In the genomic region with DNA sequence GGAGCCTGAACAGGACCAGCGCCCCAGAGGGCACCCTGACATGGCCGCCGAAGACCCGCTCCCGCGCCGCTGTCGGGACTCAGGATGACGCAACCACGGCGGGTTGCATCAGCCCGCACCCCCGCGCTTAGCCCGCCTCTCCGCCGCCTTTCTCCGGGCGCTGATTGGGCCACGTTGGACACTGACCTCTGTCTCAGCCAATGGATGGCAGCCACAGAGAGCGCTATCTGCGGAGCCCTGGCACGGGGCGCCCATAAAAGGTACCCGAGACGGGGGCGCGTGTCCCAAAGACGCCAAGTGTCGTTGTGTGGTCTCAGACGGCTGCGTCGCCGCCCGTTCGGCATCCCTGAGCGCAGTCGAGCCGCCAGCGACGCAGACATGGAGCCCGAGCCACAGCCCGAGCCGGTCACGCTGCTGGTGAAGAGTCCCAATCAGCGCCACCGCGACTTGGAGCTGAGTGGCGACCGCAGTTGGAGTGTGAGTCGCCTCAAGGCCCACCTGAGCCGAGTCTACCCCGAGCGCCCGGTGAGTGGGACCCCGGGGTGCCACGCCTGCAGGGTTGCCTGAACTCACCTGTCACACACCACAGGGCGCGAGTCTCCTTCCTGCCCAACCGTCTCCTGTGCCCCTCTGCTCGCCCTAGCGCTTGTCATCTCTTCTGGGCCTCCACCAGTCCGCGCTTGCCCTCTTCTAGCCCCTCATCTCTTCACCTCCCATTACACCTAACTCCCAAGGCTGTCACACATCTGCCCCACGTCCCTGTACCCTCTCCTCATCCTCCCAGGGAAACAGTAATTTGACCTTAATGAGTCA, we compare ENCODE assay signal across 8 mouse cellular contexts. TPM values are rescaled to one million over a fixed set of nuclear protein-coding genes. Genes with fewer than 3 reads are reported as not detected.
DNase-seq lines count a peak whose midpoint lies in the region; ATAC-seq and TF ChIP-seq lines count a peak whose summit lies in the region.

A gene (plus strand): TSS at position 225 of the 813 bp plus-strand sequence.

- peak within 1 kb of the TSS; percentile 97 for H3K9ac ChIP-seq in heart, embryonic 11.5 days (ENCODE audit: low read depth, low read length)
- H3K9ac ChIP-seq in kidney, embryonic 16.5 days (replicated peaks; ENCODE audit: low read length) = peak within 1 kb of the TSS; percentile 94
- peak within 1 kb of the TSS; percentile 97 for H3K9ac ChIP-seq in liver, adult 2 months (ENCODE audit: low read depth, low read length)

- peak; percentile 96 for DNase-seq in B cell, adult 2 months
- peak; percentile 99 for DNase-seq in brain, adult 2 months (ENCODE audit: low read depth, low spot score)
- DNase-seq in liver, adult 2 months (ENCODE audit: extremely low read depth, low read depth, low spot score) = peak; percentile 89
- peak; percentile 96 for DNase-seq in splenic B cell, adult 2 months (ENCODE audit: low read depth, low spot score)

- no peak for TF ChIP-seq CTCF in liver, adult 2 months (IDR thresholded peaks at IDR 0.05; ENCODE audit: low read depth, low read length)

- peak within 1 kb of the TSS; percentile 94 for H3K4me3 ChIP-seq in heart, embryonic 11.5 days (ENCODE audit: low read depth, low read length)
- H3K4me3 ChIP-seq in kidney, embryonic 16.5 days (ENCODE audit: low read length) = peak within 1 kb of the TSS; percentile 67
- peak within 1 kb of the TSS; percentile 84 for H3K4me3 ChIP-seq in liver, adult 2 months (ENCODE audit: insufficient read depth, low read depth, low read length)
- peak within 1 kb of the TSS; percentile 100 for H3K4me3 ChIP-seq in myocyte

- TF ChIP-seq POLR2A in liver, adult 2 months (IDR thresholded peaks at IDR 0.05; ENCODE audit: extremely low read depth, insufficient read depth, low read length) = peak; percentile 98
- TF ChIP-seq POLR2A in myocyte (IDR thresholded peaks at IDR 0.05; ENCODE audit: insufficient read length, low read depth) = peak; percentile 96

- H3K27me3 ChIP-seq in heart, embryonic 11.5 days (ENCODE audit: control insufficient read depth, insufficient read depth, low read length) = no peaks in the 10 kb centered on the region
- no peaks in the 10 kb centered on the region for H3K27me3 ChIP-seq in kidney, embryonic 16.5 days (ENCODE audit: insufficient read depth, low read length)
- H3K27me3 ChIP-seq in liver, adult 2 months (ENCODE audit: control insufficient read depth, insufficient read depth, low read length) = no peaks in the 10 kb centered on the region
- no peaks in the 10 kb centered on the region for H3K27me3 ChIP-seq in myocyte (ENCODE audit: control insufficient read depth, insufficient read depth, insufficient read length)
- H3K27me3 ChIP-seq in splenic B cell, adult 2 months (ENCODE audit: control insufficient read depth, insufficient read depth, low read length, poor library complexity, severe bottlenecking) = no peaks in the 10 kb centered on the region

- H3K4me2 ChIP-seq in heart, embryonic 11.5 days = peak within 1 kb of the TSS; percentile 91
- peak within 1 kb of the TSS; percentile 81 for H3K4me2 ChIP-seq in kidney, embryonic 16.5 days (replicated peaks; ENCODE audit: low read depth, low read length)
- peak within 1 kb of the TSS; percentile 91 for H3K4me2 ChIP-seq in myocyte (ENCODE audit: low read depth)

- WGBS in heart, embryonic 11.5 days (ENCODE audit: insufficient replicate concordance) = under 1% methylated on average over 65 of the region's 65 CpGs
- WGBS in kidney, embryonic 16.5 days = under 1% methylated on average over 65 of the region's 65 CpGs
- WGBS in liver, adult 2 months = under 1% methylated on average over 65 of the region's 65 CpGs

- peaks cover 12% of the 10 kb centered on the region for H3K36me3 ChIP-seq in heart, embryonic 11.5 days (ENCODE audit: control insufficient read depth, insufficient read depth, low read length)
- H3K36me3 ChIP-seq in kidney, embryonic 16.5 days (ENCODE audit: insufficient read depth, low read length) = peaks cover 18% of the 10 kb centered on the region
- peaks cover 32% of the 10 kb centered on the region for H3K36me3 ChIP-seq in liver, adult 2 months (ENCODE audit: control insufficient read depth, insufficient read depth, low read length)
- peaks cover 36% of the 10 kb centered on the region for H3K36me3 ChIP-seq in myocyte (ENCODE audit: control insufficient read depth, insufficient read depth)
- H3K36me3 ChIP-seq in splenic B cell, adult 2 months (ENCODE audit: control insufficient read depth, insufficient read depth, low read length, poor library complexity, severe bottlenecking) = peaks cover 12% of the 10 kb centered on the region

- H3K79me2 ChIP-seq in liver, adult 2 months (ENCODE audit: control insufficient read depth, insufficient read depth, low read length) = peaks cover 12% of the 10 kb centered on the region; the same call in 1 of the 2 replicates
- peaks cover 38% of the 10 kb centered on the region for H3K79me2 ChIP-seq in myocyte (ENCODE audit: control insufficient read depth, insufficient read depth)

- H3K9me3 ChIP-seq in heart, embryonic 11.5 days (replicated peaks; ENCODE audit: control insufficient read depth, low read length) = no peaks in the 10 kb centered on the region
- H3K9me3 ChIP-seq in kidney, embryonic 16.5 days (ENCODE audit: low read length) = no peaks in the 10 kb centered on the region

- peak within 1 kb of the TSS; percentile 82 for H3K27ac ChIP-seq in heart, embryonic 11.5 days (ENCODE audit: low read depth, low read length)
- peak within 1 kb of the TSS; percentile 78 for H3K27ac ChIP-seq in kidney, embryonic 16.5 days (ENCODE audit: low read length)
- peak within 1 kb of the TSS; percentile 98 for H3K27ac ChIP-seq in liver, adult 2 months (replicated peaks; ENCODE audit: insufficient read depth, low read depth, low read length)

- peaks cover 12% of the 10 kb centered on the region; the same call in 1 of the 2 replicates for H3K4me1 ChIP-seq in heart, embryonic 11.5 days (ENCODE audit: control insufficient read depth, insufficient read depth, low read length)
- H3K4me1 ChIP-seq in kidney, embryonic 16.5 days (ENCODE audit: insufficient read depth, low read length) = peaks cover 13% of the 10 kb centered on the region
- peaks cover 20% of the 10 kb centered on the region for H3K4me1 ChIP-seq in liver, adult 2 months (ENCODE audit: control insufficient read depth, insufficient read depth, low read length)

- peak within 1 kb of the TSS; percentile 77 for H3ac ChIP-seq in myocyte (ENCODE audit: control insufficient read depth, insufficient read length)

- ATAC-seq in erythroblast, adult 5-6 weeks (replicated peaks; ENCODE audit: low FRiP score, poor library complexity, severe bottlenecking) = peak; percentile 88
- ATAC-seq in heart, embryonic 11.5 days (replicated peaks; ENCODE audit: insufficient number of reproducible peaks, low FRiP score, low TSS enrichment) = peak; percentile 96
- peak; percentile 99 for ATAC-seq in kidney, embryonic 16.5 days (ENCODE audit: low FRiP score, low TSS enrichment)

TF ChIP-seq in myocyte, 11 proteins besides CTCF, POLR2A, EP300 and RAD21:
- TF ChIP-seq SRF (IDR thresholded peaks at IDR 0.05; ENCODE audit: control insufficient read depth, insufficient read length, low read depth) = peak; percentile 77
- TF ChIP-seq MYOG (IDR thresholded peaks at IDR 0.05; ENCODE audit: control insufficient read depth in 1 of 3, insufficient read depth in 1 of 3, insufficient read length in 2 of 3, low read depth in 2 of 3) = peak in 1 of 3 experiments; percentile 18
- peak; percentile 93 for TF ChIP-seq CEBPB (IDR thresholded peaks at IDR 0.05; ENCODE audit: insufficient read depth, poor library complexity, severe bottlenecking)
- TF ChIP-seq MAX (IDR thresholded peaks at IDR 0.05; ENCODE audit: low read depth) = no peak
- TF ChIP-seq REST (IDR thresholded peaks at IDR 0.05; ENCODE audit: insufficient read depth, insufficient read length) = no peak
- TF ChIP-seq POLR2AphosphoS2 (IDR thresholded peaks at IDR 0.05; ENCODE audit: insufficient read length, low read depth) = peak; percentile 96
- peak in 1 of 3 experiments; percentile 37 for TF ChIP-seq MYOD1 (IDR thresholded peaks at IDR 0.05; ENCODE audit: control insufficient read depth in 1 of 3, insufficient read length in 2 of 3, low read depth in 2 of 3)

RNA-seq across cellular contexts. Expression of the gene that starts here (rescaled TPM):
- total RNA-seq in erythroblast, adult 5-6 weeks (2015; ENCODE audit: low replicate concordance) = 52.1 and 56.6 TPM in 2 replicates
- total RNA-seq in erythroblast, adult 5-6 weeks (2017; ENCODE audit: low replicate concordance) = 60.9 and 70.5 TPM in 2 replicates
- 80.5 and 84.1 TPM in 2 replicates for polyA plus RNA-seq in heart, embryonic 11.5 days (2014; fragmentation: Nextera tagmentation; extraction: Ambion mirVana)
- 82.9 and 87.9 TPM in 2 replicates for polyA plus RNA-seq in kidney, embryonic 16.5 days (2015; fragmentation: Nextera tagmentation; extraction: Ambion mirVana)
- total RNA-seq in liver, adult 2 months (2014; rRNA removed) = 575 and 759 TPM in 2 replicates
- polyA plus RNA-seq in liver, adult 2 months (2012; rRNA removed) = 421 and 468 TPM in 2 replicates
- 292 TPM for polyA plus RNA-seq in myocyte (2012; fragmentation: generic; extraction: Trizol)

Comparison
In these comparisons a context has a peak if more than half of its experiments do, and no peak if none do; other contexts are left out.
1. Peak in every context shown above with its lines: DNase-seq, ATAC-seq, H3K4me3 ChIP-seq and H3K27ac ChIP-seq.